Mouse (Mus musculus): Measurements from ENCODE around the gene Tuba1c. TPM values are rescaled to one million over a fixed set of nuclear protein-coding genes. Genes with fewer than 3 reads are reported as not detected.

The Tuba1c gene
- polyA plus RNA-seq, 1 experiment from 2014 or later, result 133 TPM

DNA sequence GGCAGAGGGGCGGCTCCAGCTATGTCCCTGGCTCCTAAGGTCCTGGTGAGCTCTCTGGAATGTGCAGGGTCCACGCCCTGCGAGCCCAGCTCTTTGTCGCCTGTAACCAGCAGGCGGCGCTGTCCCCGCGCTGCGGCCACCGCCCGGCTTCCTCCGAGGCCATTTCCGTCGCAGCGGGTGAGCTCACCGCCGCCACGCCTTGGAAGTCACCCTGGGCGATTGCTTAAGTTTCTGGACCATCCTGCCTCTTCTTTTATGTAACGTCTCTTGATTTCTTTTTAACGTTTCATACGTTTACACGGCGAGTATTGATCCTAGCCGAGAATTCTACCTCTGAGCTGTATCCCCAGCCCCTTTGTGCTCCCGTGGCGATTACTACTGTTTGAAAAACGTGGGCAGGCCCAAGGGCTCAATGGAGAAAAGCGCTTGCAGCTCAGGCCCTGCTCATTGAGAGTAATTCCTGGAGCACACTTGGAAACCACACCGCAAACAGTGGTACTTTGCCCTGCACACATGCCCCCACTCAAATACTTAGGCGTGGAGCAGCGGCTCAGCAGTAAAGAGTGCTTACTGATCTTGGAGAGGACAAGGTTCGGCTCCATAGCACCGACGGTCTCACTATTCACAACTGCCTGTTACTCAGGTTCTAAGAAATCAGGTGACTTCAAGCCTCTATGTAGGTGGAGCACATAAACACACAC, 36.4 kb upstream of the Tuba1c start:
- Histone ChIP-seq H3K27me3 (replicated peaks; ENCODE audit: control insufficient read depth, insufficient read depth, low read length) (no peaks in the 10 kb centered on the region), H3K9ac (ENCODE audit: low read depth, low read length) (peak overlapping the region; percentile 63), H3K4me3 (ENCODE audit: low read depth, low read length) (peak overlapping the region; percentile 37), H3K4me1 (ENCODE audit: control insufficient read depth, insufficient read depth, low read length) (peaks cover 26% of the 10 kb centered on the region), H3K36me3 (ENCODE audit: control insufficient read depth, insufficient read depth, low read length) (no peaks in the 10 kb centered on the region), H3K4me2 (ENCODE audit: low read depth, low read length) (peak overlapping the region; percentile 59), H3K9me3 (ENCODE audit: control insufficient read depth, low read length) (no peaks in the 10 kb centered on the region), H3K27ac (replicated peaks; ENCODE audit: low read depth, low read length) (peak overlapping the region; percentile 88)
- ATAC-seq (ENCODE audit: low read depth), result peak; percentile 90
- DNase-seq (ENCODE audit: low spot score), result peak; percentile 94
- WGBS, result 5% methylated on average over 35 of the region's 35 CpGs

DNA sequence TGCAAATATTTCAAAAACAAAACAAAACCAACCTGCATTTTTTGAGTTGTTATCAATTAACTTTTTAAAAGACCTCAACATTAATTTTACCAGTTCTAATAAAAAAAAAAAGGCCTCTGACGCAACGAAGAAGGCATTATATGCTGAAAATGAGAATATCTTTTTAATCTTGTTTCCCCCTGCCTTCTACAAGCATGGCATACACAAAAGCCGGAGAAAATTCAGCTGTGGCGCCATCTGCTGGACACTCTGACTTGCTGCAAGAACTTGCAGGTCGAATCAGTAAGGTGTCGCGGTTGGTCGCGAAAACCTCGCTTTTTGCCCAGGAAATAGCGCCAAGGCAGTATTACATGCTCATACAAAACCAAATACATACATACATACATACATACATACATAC, 35.8 kb upstream of the Tuba1c start:
- Histone ChIP-seq H3K4me1 (ENCODE audit: control insufficient read depth, insufficient read depth, low read length) (peaks cover 24% of the 10 kb centered on the region), H3K36me3 (ENCODE audit: control insufficient read depth, insufficient read depth, low read length) (no peaks in the 10 kb centered on the region), H3K4me3 (ENCODE audit: low read depth, low read length) (peak overlapping the region; percentile 37; the same call in 1 of the 2 replicates), H3K27ac (replicated peaks; ENCODE audit: low read depth, low read length) (peak overlapping the region; percentile 88), H3K9ac (ENCODE audit: low read depth, low read length) (peak overlapping the region; percentile 63; the same call in 1 of the 2 replicates), H3K27me3 (replicated peaks; ENCODE audit: control insufficient read depth, insufficient read depth, low read length) (no peaks in the 10 kb centered on the region), H3K4me2 (ENCODE audit: low read depth, low read length) (peak overlapping the region; percentile 59), H3K9me3 (ENCODE audit: control insufficient read depth, low read length) (no peaks in the 10 kb centered on the region)
- 3% methylated on average over 11 of the region's 11 CpGs for WGBS
- DNase-seq (ENCODE audit: low spot score) (peak; percentile 96), ATAC-seq (ENCODE audit: low read depth) (peak; percentile 20; the same call in 1 of the 2 replicates)

DNA sequence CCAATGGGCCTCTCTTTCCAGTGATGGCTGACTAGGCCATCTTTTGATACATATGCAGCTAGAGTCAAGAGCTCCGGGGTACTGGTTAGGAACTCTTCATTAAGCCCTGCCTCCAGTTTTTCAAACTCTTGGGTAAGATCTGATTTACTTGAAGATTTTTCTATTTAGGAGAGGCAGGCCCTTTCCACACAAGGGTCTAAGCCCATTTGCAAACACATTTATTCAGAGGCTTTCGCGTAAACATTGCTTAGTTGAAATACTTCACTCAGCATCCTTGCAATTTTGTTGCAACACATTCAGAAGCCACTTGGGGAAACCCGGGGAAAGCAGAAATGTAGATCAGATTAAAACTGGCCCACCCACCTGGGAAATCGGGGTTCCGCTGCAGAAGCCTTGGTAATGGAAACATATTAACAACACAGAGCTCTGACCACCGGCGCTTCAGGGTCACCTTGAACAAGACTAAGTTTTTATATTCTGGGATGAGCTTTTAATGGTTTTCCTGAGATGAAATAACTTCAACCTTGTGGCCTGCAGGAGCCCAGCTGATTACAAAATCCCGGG, 34.7 kb upstream of the Tuba1c start:
- Histone ChIP-seq H3K27me3 (replicated peaks; ENCODE audit: control insufficient read depth, insufficient read depth, low read length) (no peaks in the 10 kb centered on the region), H3K4me1 (ENCODE audit: control insufficient read depth, insufficient read depth, low read length) (peaks cover 23% of the 10 kb centered on the region), H3K36me3 (ENCODE audit: control insufficient read depth, insufficient read depth, low read length) (no peaks in the 10 kb centered on the region), H3K9me3 (ENCODE audit: control insufficient read depth, low read length) (no peaks in the 10 kb centered on the region), H3K27ac (replicated peaks; ENCODE audit: low read depth, low read length) (no peak overlapping the region), H3K9ac (ENCODE audit: low read depth, low read length) (no peak overlapping the region), H3K4me3 (ENCODE audit: low read depth, low read length) (no peak overlapping the region), H3K4me2 (ENCODE audit: low read depth, low read length) (no peak overlapping the region)
- DNase-seq (ENCODE audit: low spot score) (no peak), ATAC-seq (ENCODE audit: low read depth) (no peak)
- WGBS, result 81% methylated on average over 9 of the region's 9 CpGs

DNA sequence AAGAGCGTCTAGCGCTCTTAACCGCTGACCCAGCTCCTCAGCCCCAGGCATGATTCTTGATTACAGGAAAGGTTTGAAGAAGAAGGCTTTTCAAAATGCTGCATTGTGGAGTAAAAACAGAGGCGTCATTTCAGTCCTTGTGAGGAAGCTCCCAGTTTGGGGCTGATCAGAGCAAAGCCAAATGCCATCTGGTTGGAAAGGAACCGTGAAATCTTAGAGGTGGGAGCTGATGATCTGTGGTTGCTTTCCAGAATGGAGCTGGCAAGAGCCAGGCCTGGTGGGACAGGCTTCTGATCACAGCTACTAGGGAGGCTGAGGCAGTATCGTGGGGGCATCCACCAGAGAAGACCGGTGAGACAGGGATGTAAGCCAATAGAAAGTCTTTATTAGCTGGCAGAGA, 32.9 kb upstream of the Tuba1c start:
- no peak overlapping the region for H3K27ac ChIP-seq (replicated peaks; ENCODE audit: low read depth, low read length)
- no peak overlapping the region for H3K9ac ChIP-seq (ENCODE audit: low read depth, low read length)
- H3K9me3 ChIP-seq (ENCODE audit: control insufficient read depth, low read length), result no peaks in the 10 kb centered on the region
- H3K27me3 ChIP-seq (replicated peaks; ENCODE audit: control insufficient read depth, insufficient read depth, low read length), result no peaks in the 10 kb centered on the region
- no peak overlapping the region for H3K4me2 ChIP-seq (ENCODE audit: low read depth, low read length)
- H3K4me3 ChIP-seq (ENCODE audit: low read depth, low read length), result no peak overlapping the region
- peaks cover 16% of the 10 kb centered on the region for H3K4me1 ChIP-seq (ENCODE audit: control insufficient read depth, insufficient read depth, low read length)
- no peaks in the 10 kb centered on the region for H3K36me3 ChIP-seq (ENCODE audit: control insufficient read depth, insufficient read depth, low read length)
- ATAC-seq (ENCODE audit: low read depth), result no peak
- no peak for DNase-seq (ENCODE audit: low spot score)
- 49% methylated on average over 7 of the region's 7 CpGs for WGBS

DNA sequence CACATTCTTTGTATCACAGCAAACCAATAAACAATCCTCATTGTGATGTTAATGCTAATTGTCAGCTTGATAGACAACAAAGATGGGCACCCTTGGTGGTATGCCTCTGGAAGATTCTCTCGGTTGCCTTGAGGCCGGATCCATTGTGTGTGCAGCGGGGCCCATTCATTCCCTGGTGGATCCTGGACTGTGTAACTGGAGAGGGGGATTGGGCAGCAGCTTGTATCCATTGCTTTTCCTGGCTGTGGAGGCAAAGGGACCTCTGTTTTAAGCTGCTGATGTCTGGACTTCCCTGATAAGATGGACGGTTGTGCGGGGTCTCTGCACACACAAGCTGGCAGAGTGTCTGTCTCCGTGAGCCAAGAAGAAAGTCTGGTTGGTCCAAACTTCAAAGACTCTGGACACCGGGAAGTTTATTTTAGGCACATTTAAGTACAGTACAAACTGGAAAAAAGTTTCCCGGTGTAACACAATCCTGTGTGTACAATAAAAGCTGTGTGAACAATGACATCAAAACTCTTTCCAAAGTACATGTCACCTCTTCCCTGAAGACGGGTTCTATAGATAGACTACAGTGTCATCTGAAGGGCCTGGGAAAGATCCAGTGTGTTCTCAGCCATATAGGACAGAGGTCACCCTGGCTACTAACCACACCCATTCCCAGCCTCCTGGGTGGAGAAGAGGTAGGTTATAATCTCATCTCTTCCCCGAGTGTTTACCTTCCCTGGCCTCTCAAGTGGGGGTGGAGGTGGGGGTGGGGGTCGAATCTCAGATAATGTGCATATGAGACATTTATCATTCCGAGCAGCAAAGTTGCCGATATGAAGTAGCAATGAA, 31.5 kb upstream of the Tuba1c start:
- Histone ChIP-seq H3K4me1 (ENCODE audit: control insufficient read depth, insufficient read depth, low read length) (peaks cover 12% of the 10 kb centered on the region), H3K4me3 (ENCODE audit: low read depth, low read length) (no peak overlapping the region)
- WGBS, result 47% methylated on average over 13 of the region's 13 CpGs

DNA sequence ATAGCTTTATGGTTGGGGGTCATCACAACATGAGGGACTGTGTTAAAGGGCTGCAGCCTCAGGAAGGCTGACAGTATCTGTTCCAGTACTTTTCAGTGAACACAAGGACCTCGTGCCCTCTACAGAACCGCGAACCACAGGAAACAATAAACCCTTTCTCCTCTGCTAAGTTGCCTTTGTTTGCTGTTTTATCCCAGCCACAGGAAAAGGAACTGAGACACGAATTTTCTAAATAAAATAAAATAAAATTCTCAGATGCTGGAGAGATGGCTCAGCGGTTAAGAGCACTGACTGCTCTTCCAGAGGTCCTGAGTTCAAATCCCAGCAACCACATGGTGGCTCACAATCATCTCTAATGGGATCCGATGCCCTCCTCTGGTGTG, 30.9 kb upstream of the Tuba1c start:
- H3K4me2 ChIP-seq (ENCODE audit: low read depth, low read length), result no peak overlapping the region
- H3K9ac ChIP-seq (ENCODE audit: low read depth, low read length), result no peak overlapping the region
- H3K4me3 ChIP-seq (ENCODE audit: low read depth, low read length), result no peak overlapping the region
- H3K36me3 ChIP-seq (ENCODE audit: control insufficient read depth, insufficient read depth, low read length), result no peaks in the 10 kb centered on the region
- WGBS, result 45% methylated on average over 6 of the region's 6 CpGs
- no peaks in the 10 kb centered on the region for H3K27me3 ChIP-seq (replicated peaks; ENCODE audit: control insufficient read depth, insufficient read depth, low read length)
- peaks cover 12% of the 10 kb centered on the region for H3K4me1 ChIP-seq (ENCODE audit: control insufficient read depth, insufficient read depth, low read length)
- H3K27ac ChIP-seq (replicated peaks; ENCODE audit: low read depth, low read length), result no peak overlapping the region
- ATAC-seq (ENCODE audit: low read depth) (no peak), DNase-seq (ENCODE audit: low spot score) (peak; percentile 9)
- H3K9me3 ChIP-seq (ENCODE audit: control insufficient read depth, low read length), result peaks cover 2% of the 10 kb centered on the region; the same call in 1 of the 2 replicates

More for the DNA sequence above, 31.5 kb upstream of the Tuba1c start:
- Histone ChIP-seq H3K9ac (ENCODE audit: low read depth, low read length) (no peak overlapping the region), H3K27ac (replicated peaks; ENCODE audit: low read depth, low read length) (no peak overlapping the region), H3K4me2 (ENCODE audit: low read depth, low read length) (no peak overlapping the region), H3K27me3 (replicated peaks; ENCODE audit: control insufficient read depth, insufficient read depth, low read length) (no peaks in the 10 kb centered on the region), H3K9me3 (ENCODE audit: control insufficient read depth, low read length) (no peaks in the 10 kb centered on the region), H3K36me3 (ENCODE audit: control insufficient read depth, insufficient read depth, low read length) (no peaks in the 10 kb centered on the region)
- DNase-seq (ENCODE audit: low spot score), result peak; percentile 12
- ATAC-seq (ENCODE audit: low read depth), result no peak

DNA sequence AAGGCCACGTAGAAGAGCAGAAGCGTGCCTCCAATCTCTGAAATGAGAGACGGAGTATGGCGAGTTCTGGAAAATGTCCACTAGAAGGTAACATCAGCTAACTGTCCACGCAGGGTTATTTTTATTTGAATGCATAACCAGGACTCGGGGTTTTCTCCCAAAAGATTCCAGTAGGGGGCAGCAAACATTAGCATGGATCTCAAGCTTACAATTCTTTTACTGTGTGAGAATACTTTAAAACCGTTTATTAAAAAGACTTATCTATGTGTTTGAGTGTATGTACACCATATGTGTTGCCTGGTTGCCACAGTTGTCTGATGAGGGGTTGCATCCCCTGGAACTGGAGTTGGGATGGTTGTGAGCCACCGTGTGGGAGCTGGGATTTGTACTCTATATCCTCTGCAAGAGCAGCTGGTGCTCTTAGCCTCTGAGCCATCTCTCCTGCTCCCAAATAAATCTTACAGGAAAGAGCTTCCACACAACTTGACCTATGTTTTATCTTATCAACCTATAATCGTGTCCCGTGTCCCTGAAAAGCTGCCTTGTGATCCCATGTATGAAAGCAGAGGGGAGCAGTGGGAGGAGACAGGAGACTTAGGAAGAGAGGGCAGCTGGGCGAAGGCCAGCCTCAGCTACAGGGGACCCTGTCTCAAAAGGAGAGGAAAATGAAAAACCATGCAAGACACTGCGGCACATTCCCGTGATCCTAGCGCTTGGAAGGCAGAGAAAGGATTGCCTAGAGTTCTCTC, 29.0 kb upstream of the Tuba1c start:
- 35% methylated on average over 14 of the region's 14 CpGs for WGBS
- Histone ChIP-seq H3K9ac (ENCODE audit: low read depth, low read length) (no peak overlapping the region; the same call in 1 of the 2 replicates), H3K4me3 (ENCODE audit: low read depth, low read length) (no peak overlapping the region), H3K4me2 (ENCODE audit: low read depth, low read length) (peak overlapping the region; percentile 56), H3K27ac (replicated peaks; ENCODE audit: low read depth, low read length) (peak overlapping the region; percentile 72), H3K9me3 (ENCODE audit: control insufficient read depth, low read length) (peaks cover 3% of the 10 kb centered on the region; the same call in 1 of the 2 replicates), H3K27me3 (replicated peaks; ENCODE audit: control insufficient read depth, insufficient read depth, low read length) (no peaks in the 10 kb centered on the region), H3K36me3 (ENCODE audit: control insufficient read depth, insufficient read depth, low read length) (no peaks in the 10 kb centered on the region), H3K4me1 (ENCODE audit: control insufficient read depth, insufficient read depth, low read length) (peaks cover 12% of the 10 kb centered on the region)
- ATAC-seq (ENCODE audit: low read depth), result no peak
- DNase-seq (ENCODE audit: low spot score), result peak; percentile 73

DNA sequence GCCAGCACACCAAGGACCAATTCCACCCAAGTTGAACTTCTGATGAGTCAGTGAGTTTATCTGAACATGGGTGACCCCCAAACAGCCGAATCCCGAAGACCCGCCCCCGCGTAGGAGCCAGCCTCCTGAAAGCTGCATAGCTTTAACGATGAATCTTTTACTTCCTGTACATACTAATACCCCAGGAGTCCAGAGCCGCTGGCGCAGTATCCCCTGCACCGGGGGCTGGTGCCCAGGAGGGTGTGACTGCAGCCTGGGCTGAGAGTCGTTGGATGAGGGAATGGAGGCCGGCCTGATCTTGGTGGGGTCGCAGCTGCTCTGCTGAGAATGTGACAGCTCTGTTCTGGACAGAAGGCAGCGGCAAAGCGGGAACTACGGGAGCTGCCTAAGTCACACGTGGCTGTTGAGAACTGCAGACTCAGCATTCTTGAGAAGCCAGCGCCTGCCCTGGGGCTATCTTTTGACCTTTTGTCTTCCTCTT, 28.2 kb upstream of the Tuba1c start:
- Histone ChIP-seq H3K27me3 (replicated peaks; ENCODE audit: control insufficient read depth, insufficient read depth, low read length) (no peaks in the 10 kb centered on the region), H3K27ac (replicated peaks; ENCODE audit: low read depth, low read length) (peak overlapping the region; percentile 72; the same call in 1 of the 2 replicates), H3K4me3 (ENCODE audit: low read depth, low read length) (peak overlapping the region; percentile 26), H3K4me1 (ENCODE audit: control insufficient read depth, insufficient read depth, low read length) (peaks cover 12% of the 10 kb centered on the region), H3K4me2 (ENCODE audit: low read depth, low read length) (peak overlapping the region; percentile 56), H3K36me3 (ENCODE audit: control insufficient read depth, insufficient read depth, low read length) (no peaks in the 10 kb centered on the region), H3K9ac (ENCODE audit: low read depth, low read length) (peak overlapping the region; percentile 34), H3K9me3 (ENCODE audit: control insufficient read depth, low read length) (peaks cover 3% of the 10 kb centered on the region; the same call in 1 of the 2 replicates)
- DNase-seq (ENCODE audit: low spot score) (peak; percentile 71), ATAC-seq (ENCODE audit: low read depth) (peak; percentile 39)
- WGBS, result 7% methylated on average over 17 of the region's 17 CpGs
